Mouse (Mus musculus) ES-E14 (cell line): ENCODE data around the gene Add3.

Experiments
- HCFC1 ChIP-seq: IDR thresholded peaks from 2 replicates; pipeline ENCODE4 v1.6.1; 2012; ENCODE audit warnings: low read length, inconsistent platforms, borderline replicate concordance; ENCODE audit not compliant: insufficient read depth
- ZNF384 ChIP-seq: IDR thresholded peaks from 2 replicates; pipeline ENCODE4 v1.6.1; 2012; ENCODE audit warnings: low read depth, low read length, inconsistent platforms

DNA sequence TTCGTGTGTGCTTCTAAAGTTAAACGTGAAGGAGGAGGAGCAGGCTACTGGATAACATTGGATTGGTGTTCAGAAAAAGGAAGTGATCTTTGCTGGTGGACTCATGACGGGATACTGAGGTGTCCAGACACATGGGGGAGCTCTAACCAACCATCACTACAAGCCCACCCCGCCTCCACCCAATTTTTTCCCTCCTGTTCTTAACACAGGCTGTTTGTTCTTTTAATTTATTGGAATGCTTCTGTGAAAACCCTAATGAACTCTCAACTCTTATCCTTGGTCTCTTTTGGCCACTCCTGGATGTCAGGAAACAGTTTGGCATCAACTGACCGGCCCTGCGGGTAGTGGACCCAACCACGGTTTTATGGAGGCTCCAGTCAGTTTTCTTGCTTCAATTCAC is 33.3 kb upstream of the Add3 start:
- TF ChIP-seq ZNF384 (no peak), HCFC1 (no peak)
